Mouse (Mus musculus): Measurements from ENCODE around the gene Gtf3c1. TPM values are rescaled to one million over a fixed set of nuclear protein-coding genes. Genes with fewer than 3 reads are reported as not detected.
A peak's percentile ranks its signal among the peaks of the same experiment; 100 is the strongest.

Gtf3c1 gene
- polyA plus RNA-seq, 1 experiment, result 40.9 TPM

- TF ChIP-seq POLR2A (IDR thresholded peaks at IDR 0.05; ENCODE audit: low read depth, low read length) (no peak), CTCF (IDR thresholded peaks at IDR 0.05; ENCODE audit: extremely low read depth, insufficient read length, insufficient replicate concordance, low read depth, low read length) (no peak)
- H3K27ac ChIP-seq (ENCODE audit: insufficient read depth, low read depth, low read length), result no peak overlapping the region
- H3K4me3 ChIP-seq (ENCODE audit: low read depth, low read length), result peak overlapping the region; percentile 90
- H3K4me1 ChIP-seq (ENCODE audit: control insufficient read depth, insufficient read depth, insufficient read length, low read length), result peaks cover 15% of the 10 kb centered on the region; the same call in 1 of the 2 replicates
- 2% methylated on average over 15 of the region's 15 CpGs for WGBS
- H3K27me3 ChIP-seq (ENCODE audit: control insufficient read depth, insufficient read depth, low read length), result no peaks in the 10 kb centered on the region
- H3K36me3 ChIP-seq (ENCODE audit: control insufficient read depth, insufficient read depth, low read length), result peaks cover 11% of the 10 kb centered on the region
Measured at GRCm38 (mm10) chr7:125708100-125708499, 520 bp upstream of the Gtf3c1 start.

DNA sequence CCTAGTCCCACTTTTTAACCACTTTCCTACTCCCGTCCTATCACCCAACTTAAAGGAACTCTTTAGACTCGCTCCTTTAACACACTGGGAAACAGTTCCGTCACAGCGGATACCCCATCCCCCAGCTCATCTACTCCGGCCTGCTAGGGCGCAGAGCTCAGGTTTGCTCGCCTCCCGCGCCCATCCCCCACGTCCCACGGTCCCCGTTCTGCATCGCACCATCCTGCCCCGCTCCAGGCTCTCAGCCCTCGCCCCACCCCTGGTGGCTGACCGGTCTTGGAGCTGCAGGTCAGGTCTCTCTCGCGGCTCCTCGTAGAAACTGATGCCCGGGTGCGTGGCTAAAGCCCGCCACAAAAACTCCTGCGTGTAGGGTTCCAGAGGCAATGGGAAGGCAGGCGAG, 394 bp downstream of the Gtf3c1 start:
- Histone ChIP-seq H3K27me3 (ENCODE audit: control insufficient read depth, insufficient read depth, low read length) (no peaks in the 10 kb centered on the region), H3K4me3 (ENCODE audit: low read depth, low read length) (peak overlapping the region; percentile 90), H3K4me1 (ENCODE audit: control insufficient read depth, insufficient read depth, insufficient read length, low read length) (peaks cover 15% of the 10 kb centered on the region; the same call in 1 of the 2 replicates), H3K27ac (ENCODE audit: insufficient read depth, low read depth, low read length) (peak overlapping the region; percentile 36), H3K36me3 (ENCODE audit: control insufficient read depth, insufficient read depth, low read length) (peaks cover 20% of the 10 kb centered on the region)
- TF ChIP-seq CTCF (IDR thresholded peaks at IDR 0.05; ENCODE audit: extremely low read depth, insufficient read length, insufficient replicate concordance, low read depth, low read length) (no peak), POLR2A (IDR thresholded peaks at IDR 0.05; ENCODE audit: low read depth, low read length) (no peak)
- whole genome bisulfite sequencing, result under 1% methylated on average over 24 of the region's 24 CpGs

DNA sequence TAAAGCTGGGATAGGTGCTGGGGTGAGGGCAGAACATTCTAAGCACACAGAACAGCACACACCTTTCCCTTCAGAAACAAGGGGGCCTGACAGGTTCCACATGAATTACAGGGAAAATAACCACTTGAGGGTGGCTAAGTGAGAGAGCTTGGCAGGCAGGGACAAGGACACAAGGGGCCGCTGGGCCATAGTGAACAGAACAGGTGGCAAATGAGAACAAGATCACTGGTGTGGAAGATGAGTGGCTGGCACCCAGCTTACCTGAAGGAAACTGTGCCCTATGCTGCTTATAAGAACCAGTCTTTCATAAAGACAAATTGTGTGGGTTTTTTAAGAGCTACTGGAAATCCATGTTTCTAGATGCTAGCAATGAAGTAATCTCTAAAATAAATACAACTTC, 4.8 kb downstream of the Gtf3c1 start:
- Histone ChIP-seq H3K36me3 (ENCODE audit: control insufficient read depth, insufficient read depth, low read length) (peaks cover 58% of the 10 kb centered on the region), H3K27ac (ENCODE audit: insufficient read depth, low read depth, low read length) (no peak overlapping the region), H3K4me3 (ENCODE audit: low read depth, low read length) (no peak overlapping the region), H3K4me1 (ENCODE audit: control insufficient read depth, insufficient read depth, insufficient read length, low read length) (peaks cover 9% of the 10 kb centered on the region; the same call in 1 of the 2 replicates), H3K27me3 (ENCODE audit: control insufficient read depth, insufficient read depth, low read length) (no peaks in the 10 kb centered on the region)
- no peak for TF ChIP-seq CTCF (IDR thresholded peaks at IDR 0.05; ENCODE audit: extremely low read depth, insufficient read length, insufficient replicate concordance, low read depth, low read length)
- WGBS, result 95% methylated on average over 1 of the region's 1 CpGs

- 84% methylated on average over 5 of the region's 5 CpGs for WGBS
- no peak for TF ChIP-seq CTCF (IDR thresholded peaks at IDR 0.05; ENCODE audit: extremely low read depth, insufficient read length, insufficient replicate concordance, low read depth, low read length)
- no peak for TF ChIP-seq POLR2A (IDR thresholded peaks at IDR 0.05; ENCODE audit: low read depth, low read length)
- H3K36me3 ChIP-seq (ENCODE audit: control insufficient read depth, insufficient read depth, low read length), result peaks cover 89% of the 10 kb centered on the region
- H3K4me3 ChIP-seq (ENCODE audit: low read depth, low read length), result no peak overlapping the region
- H3K27ac ChIP-seq (ENCODE audit: insufficient read depth, low read depth, low read length), result no peak overlapping the region
- H3K4me1 ChIP-seq (ENCODE audit: control insufficient read depth, insufficient read depth, insufficient read length, low read length), result no peaks in the 10 kb centered on the region
- H3K27me3 ChIP-seq (ENCODE audit: control insufficient read depth, insufficient read depth, low read length), result no peaks in the 10 kb centered on the region
Measured at GRCm38 (mm10) chr7:125694056-125694455, 13.5 kb downstream of the Gtf3c1 start.

DNA sequence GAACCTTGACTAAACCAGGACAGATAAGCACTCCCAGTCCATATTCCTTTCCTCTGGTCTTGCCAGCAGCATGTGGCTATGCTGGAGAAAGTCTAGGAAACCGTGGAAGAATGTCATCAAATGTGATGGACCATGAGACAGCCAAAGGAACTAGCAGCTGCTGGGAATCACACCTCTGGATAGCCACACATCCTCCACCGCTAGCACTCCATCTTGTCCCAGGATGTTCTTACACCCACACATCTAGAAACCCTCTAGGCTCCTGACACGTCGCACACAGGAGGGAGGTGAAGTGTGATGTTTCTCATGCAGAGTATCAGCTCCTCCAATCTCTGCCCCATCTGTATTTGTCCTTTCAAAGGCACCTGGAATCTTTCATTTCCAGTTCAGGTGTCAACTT, 17.1 kb downstream of the Gtf3c1 start:
- 83% methylated on average over 4 of the region's 4 CpGs for WGBS
- Histone ChIP-seq H3K27ac (ENCODE audit: insufficient read depth, low read depth, low read length) (no peak overlapping the region), H3K4me3 (ENCODE audit: low read depth, low read length) (no peak overlapping the region), H3K27me3 (ENCODE audit: control insufficient read depth, insufficient read depth, low read length) (no peaks in the 10 kb centered on the region), H3K4me1 (ENCODE audit: control insufficient read depth, insufficient read depth, insufficient read length, low read length) (no peaks in the 10 kb centered on the region), H3K36me3 (ENCODE audit: control insufficient read depth, insufficient read depth, low read length) (peaks cover 78% of the 10 kb centered on the region)
- TF ChIP-seq POLR2A (IDR thresholded peaks at IDR 0.05; ENCODE audit: low read depth, low read length), result no peak
- TF ChIP-seq CTCF (IDR thresholded peaks at IDR 0.05; ENCODE audit: extremely low read depth, insufficient read length, insufficient replicate concordance, low read depth, low read length), result no peak

GRCm38 (mm10) chr7:125679936-125680335, 27.6 kb downstream of the Gtf3c1 start:
- H3K27me3 ChIP-seq (ENCODE audit: control insufficient read depth, insufficient read depth, low read length), result no peaks in the 10 kb centered on the region
- H3K27ac ChIP-seq (ENCODE audit: insufficient read depth, low read depth, low read length), result no peak overlapping the region
- TF ChIP-seq CTCF (IDR thresholded peaks at IDR 0.05; ENCODE audit: extremely low read depth, insufficient read length, insufficient replicate concordance, low read depth, low read length), result no peak
- TF ChIP-seq POLR2A (IDR thresholded peaks at IDR 0.05; ENCODE audit: low read depth, low read length), result no peak
- WGBS, result 89% methylated on average over 9 of the region's 9 CpGs
- no peaks in the 10 kb centered on the region for H3K4me1 ChIP-seq (ENCODE audit: control insufficient read depth, insufficient read depth, insufficient read length, low read length)
- no peak overlapping the region for H3K4me3 ChIP-seq (ENCODE audit: low read depth, low read length)
- H3K36me3 ChIP-seq (ENCODE audit: control insufficient read depth, insufficient read depth, low read length), result peaks cover 73% of the 10 kb centered on the region

DNA sequence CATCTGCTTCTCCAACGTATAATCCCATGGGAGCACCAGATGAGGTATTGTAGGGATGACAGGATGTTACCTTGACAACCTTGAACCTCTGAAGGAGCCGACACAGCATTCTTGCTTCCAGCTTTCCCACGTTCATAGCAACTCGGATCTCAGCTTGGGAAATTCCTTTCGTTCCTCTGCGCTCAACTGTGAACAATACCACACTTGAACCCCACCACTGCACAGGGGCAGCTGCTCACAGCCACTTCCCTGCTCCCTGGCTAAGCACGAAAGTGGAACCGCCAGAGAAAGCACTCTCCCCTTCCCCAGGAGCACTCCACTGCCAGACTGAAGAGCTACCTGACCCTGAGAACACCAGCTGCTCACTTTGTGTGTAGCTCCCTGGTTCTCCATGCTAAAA, 28.8 kb downstream of the Gtf3c1 start:
- H3K4me3 ChIP-seq (ENCODE audit: low read depth, low read length), result no peak overlapping the region
- H3K27ac ChIP-seq (ENCODE audit: insufficient read depth, low read depth, low read length), result no peak overlapping the region
- peaks cover 81% of the 10 kb centered on the region for H3K36me3 ChIP-seq (ENCODE audit: control insufficient read depth, insufficient read depth, low read length)
- no peaks in the 10 kb centered on the region for H3K4me1 ChIP-seq (ENCODE audit: control insufficient read depth, insufficient read depth, insufficient read length, low read length)
- no peak for TF ChIP-seq POLR2A (IDR thresholded peaks at IDR 0.05; ENCODE audit: low read depth, low read length)
- no peak for TF ChIP-seq CTCF (IDR thresholded peaks at IDR 0.05; ENCODE audit: extremely low read depth, insufficient read length, insufficient replicate concordance, low read depth, low read length)
- WGBS, result 94% methylated on average over 8 of the region's 8 CpGs
- no peaks in the 10 kb centered on the region for H3K27me3 ChIP-seq (ENCODE audit: control insufficient read depth, insufficient read depth, low read length)

- Histone ChIP-seq H3K36me3 (ENCODE audit: control insufficient read depth, insufficient read depth, low read length) (peaks cover 91% of the 10 kb centered on the region), H3K4me3 (ENCODE audit: low read depth, low read length) (no peak overlapping the region), H3K27ac (ENCODE audit: insufficient read depth, low read depth, low read length) (no peak overlapping the region), H3K4me1 (ENCODE audit: control insufficient read depth, insufficient read depth, insufficient read length, low read length) (no peaks in the 10 kb centered on the region), H3K27me3 (ENCODE audit: control insufficient read depth, insufficient read depth, low read length) (no peaks in the 10 kb centered on the region)
- TF ChIP-seq POLR2A (IDR thresholded peaks at IDR 0.05; ENCODE audit: low read depth, low read length), result no peak
- peak; percentile 39; the same call in 1 of the 2 replicates for TF ChIP-seq CTCF (IDR thresholded peaks at IDR 0.05; ENCODE audit: extremely low read depth, insufficient read length, insufficient replicate concordance, low read depth, low read length)
- whole genome bisulfite sequencing, result 75% methylated on average over 2 of the region's 2 CpGs
Measured at GRCm38 (mm10) chr7:125674916-125675315, 32.7 kb downstream of the Gtf3c1 start.

All from small intestine, adult 2 months (tissue).